ENCODE assay signal across 8 mouse cellular contexts in the genomic region with DNA sequence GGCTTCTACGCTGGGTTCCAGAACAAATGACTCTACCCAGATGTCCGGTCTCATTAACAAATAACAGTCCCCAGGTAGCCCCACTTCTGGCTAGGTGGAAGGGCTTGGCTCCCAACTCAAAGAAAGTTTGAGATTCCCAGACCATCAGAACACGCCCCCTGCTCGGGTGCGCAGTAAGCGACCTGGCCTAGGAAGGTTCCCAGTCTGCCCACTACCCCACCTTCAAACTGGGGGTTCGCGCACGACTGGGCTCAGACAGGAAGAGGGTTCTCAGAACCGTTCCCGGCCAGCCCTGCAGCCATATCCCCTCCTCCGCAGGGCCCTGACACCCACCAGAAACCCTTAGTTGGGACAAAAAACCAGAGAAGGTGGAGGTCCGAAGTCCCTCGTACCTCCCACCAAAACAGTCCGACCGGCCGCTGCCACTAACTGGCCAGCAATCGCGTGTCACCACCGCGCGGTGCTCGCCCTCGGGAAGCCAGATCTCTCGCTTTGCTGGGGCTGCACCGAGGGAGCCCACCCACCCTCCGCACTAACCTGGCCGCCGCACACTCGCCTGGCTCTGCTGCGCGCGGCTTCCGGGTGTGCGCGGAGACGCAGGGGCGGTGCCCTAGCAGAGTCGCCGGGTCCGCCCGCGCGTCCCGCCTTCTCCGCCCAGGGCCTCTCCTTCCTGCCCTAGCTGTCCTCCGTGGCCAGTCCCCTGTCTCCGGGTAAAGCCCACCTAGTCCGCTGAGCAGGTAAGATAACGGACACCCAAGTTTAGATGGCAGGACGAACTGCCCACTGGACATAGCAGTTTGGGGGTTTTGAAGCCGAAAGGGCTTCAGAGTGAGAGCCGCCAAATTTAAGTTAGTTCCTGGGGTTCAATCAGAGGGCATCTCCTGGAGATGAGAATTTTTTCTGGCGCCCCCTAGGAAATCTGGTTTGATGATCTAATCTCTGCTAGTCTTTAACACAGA. TPM values are rescaled to one million over a fixed set of nuclear protein-coding genes. Genes with fewer than 3 reads are reported as not detected.
A peak's percentile ranks its signal among the peaks of the same experiment; 100 is the strongest.
DNase-seq lines count a peak whose midpoint lies in the region; ATAC-seq and TF ChIP-seq lines count a peak whose summit lies in the region.

A gene (minus strand): TSS at position 586 of the 959 bp plus-strand sequence.
A gene (plus strand): TSS at position 625 of the 959 bp plus-strand sequence.

- TF ChIP-seq POLR2A in brain, embryonic 14.5 days (IDR thresholded peaks at IDR 0.05; ENCODE audit: borderline replicate concordance, extremely low read depth, insufficient read depth, insufficient read length, poor library complexity, severe bottlenecking): no peak

- no peaks in the 10 kb centered on the region for H3K36me3 ChIP-seq in forebrain, embryonic 13.5 days (ENCODE audit: poor library complexity, severe bottlenecking)
- no peaks in the 10 kb centered on the region for H3K36me3 ChIP-seq in hindbrain, embryonic 10.5 days
- no peaks in the 10 kb centered on the region for H3K36me3 ChIP-seq in limb, embryonic 13.5 days
- no peaks in the 10 kb centered on the region for H3K36me3 ChIP-seq in midbrain, embryonic 14.5 days (ENCODE audit: control insufficient read depth, insufficient read depth, low read length)
- no peaks in the 10 kb centered on the region for H3K36me3 ChIP-seq in stomach, embryonic 15.5 days

- no peaks in the 10 kb centered on the region; the same call in 1 of the 2 replicates for H3K9me3 ChIP-seq in forebrain, embryonic 13.5 days (replicated peaks)
- peaks cover 13% of the 10 kb centered on the region for H3K9me3 ChIP-seq in hindbrain, embryonic 10.5 days
- H3K9me3 ChIP-seq in limb, embryonic 13.5 days: peaks cover 9% of the 10 kb centered on the region; the same call in 1 of the 2 replicates
- no peaks in the 10 kb centered on the region for H3K9me3 ChIP-seq in midbrain, embryonic 14.5 days (ENCODE audit: control insufficient read depth, low read length)
- H3K9me3 ChIP-seq in stomach, embryonic 15.5 days: no peaks in the 10 kb centered on the region

- ATAC-seq in forebrain, embryonic 13.5 days: peak; percentile 43
- ATAC-seq in limb, embryonic 13.5 days (ENCODE audit: low FRiP score, low read depth): peak; percentile 66
- no peak for ATAC-seq in midbrain, embryonic 14.5 days (ENCODE audit: low FRiP score, low TSS enrichment)
- peak; percentile 84 for ATAC-seq in stomach, embryonic 15.5 days (ENCODE audit: insufficient read depth, low FRiP score, low read depth)

- H3K27ac ChIP-seq in forebrain, embryonic 13.5 days: no peak within 1 kb of the TSS
- peak within 1 kb of the TSS; percentile 56 for H3K27ac ChIP-seq in hindbrain, embryonic 10.5 days
- H3K27ac ChIP-seq in limb, embryonic 13.5 days: no peak within 1 kb of the TSS
- no peak within 1 kb of the TSS for H3K27ac ChIP-seq in midbrain, embryonic 14.5 days (replicated peaks; ENCODE audit: low read depth, low read length)
- no peak within 1 kb of the TSS for H3K27ac ChIP-seq in stomach, embryonic 15.5 days

- no peak for TF ChIP-seq CTCF in brain, embryonic 14.5 days (IDR thresholded peaks at IDR 0.05; ENCODE audit: borderline replicate concordance, extremely low read depth, insufficient read depth, insufficient read length)

- H3K4me3 ChIP-seq in forebrain, embryonic 13.5 days: peak within 1 kb of the TSS; percentile 60
- peak within 1 kb of the TSS; percentile 74 for H3K4me3 ChIP-seq in hindbrain, embryonic 10.5 days
- H3K4me3 ChIP-seq in limb, embryonic 13.5 days: peak within 1 kb of the TSS; percentile 69
- peak within 1 kb of the TSS; percentile 52 for H3K4me3 ChIP-seq in midbrain, embryonic 14.5 days (replicated peaks; ENCODE audit: low read depth, low read length)
- H3K4me3 ChIP-seq in stomach, embryonic 15.5 days (replicated peaks): peak within 1 kb of the TSS; percentile 66

- 1% methylated on average over 51 of the region's 54 CpGs for WGBS in forebrain, embryonic 13.5 days
- 1% methylated on average over 54 of the region's 54 CpGs for WGBS in hindbrain, embryonic 10.5 days
- WGBS in limb, embryonic 13.5 days: under 1% methylated on average over 54 of the region's 54 CpGs
- WGBS in midbrain, embryonic 14.5 days: 2% methylated on average over 54 of the region's 54 CpGs
- WGBS in stomach, embryonic 15.5 days: 1% methylated on average over 54 of the region's 54 CpGs

- H3K4me2 ChIP-seq in forebrain, embryonic 13.5 days: peak within 1 kb of the TSS; percentile 77
- peak within 1 kb of the TSS; percentile 87 for H3K4me2 ChIP-seq in limb, embryonic 13.5 days (replicated peaks)
- H3K4me2 ChIP-seq in midbrain, embryonic 14.5 days (ENCODE audit: low read length): peak within 1 kb of the TSS; percentile 84
- H3K4me2 ChIP-seq in stomach, embryonic 15.5 days: peak within 1 kb of the TSS; percentile 86

- peaks cover 96% of the 10 kb centered on the region for H3K27me3 ChIP-seq in forebrain, embryonic 13.5 days
- peaks cover 100% of the 10 kb centered on the region for H3K27me3 ChIP-seq in hindbrain, embryonic 10.5 days (ENCODE audit: insufficient read depth, poor library complexity, severe bottlenecking)
- peaks cover 90% of the 10 kb centered on the region for H3K27me3 ChIP-seq in limb, embryonic 13.5 days
- peaks cover 95% of the 10 kb centered on the region for H3K27me3 ChIP-seq in midbrain, embryonic 14.5 days (ENCODE audit: control insufficient read depth, insufficient read depth, low read length)
- peaks cover 48% of the 10 kb centered on the region for H3K27me3 ChIP-seq in stomach, embryonic 15.5 days (replicated peaks)

- H3K4me1 ChIP-seq in forebrain, embryonic 13.5 days: peaks cover 35% of the 10 kb centered on the region
- peaks cover 39% of the 10 kb centered on the region for H3K4me1 ChIP-seq in hindbrain, embryonic 10.5 days (replicated peaks)
- H3K4me1 ChIP-seq in limb, embryonic 13.5 days: peaks cover 30% of the 10 kb centered on the region
- peaks cover 11% of the 10 kb centered on the region for H3K4me1 ChIP-seq in midbrain, embryonic 14.5 days (ENCODE audit: control insufficient read depth, insufficient read depth, low read length)
- H3K4me1 ChIP-seq in stomach, embryonic 15.5 days: peaks cover 32% of the 10 kb centered on the region

- H3K9ac ChIP-seq in forebrain, embryonic 13.5 days: peak within 1 kb of the TSS; percentile 67
- peak within 1 kb of the TSS; percentile 76 for H3K9ac ChIP-seq in limb, embryonic 13.5 days
- peak within 1 kb of the TSS; percentile 55 for H3K9ac ChIP-seq in midbrain, embryonic 14.5 days (replicated peaks; ENCODE audit: low read length)
- peak within 1 kb of the TSS; percentile 59 for H3K9ac ChIP-seq in stomach, embryonic 15.5 days

- peak; percentile 25 for DNase-seq in MEL-GATA-1-ER (ENCODE audit: extremely low read depth, low read depth)
- DNase-seq in brain, embryonic 14.5 days (ENCODE audit: low read depth): peak; percentile 58
- peak; percentile 76 for DNase-seq in hindbrain, embryonic 10.5 days (ENCODE audit: low spot score)
- DNase-seq in midbrain, embryonic 14.5 days: peak; percentile 72
- DNase-seq in frontal cortex, postnatal 25 days (ENCODE audit: low spot score in 2 of 2): no peak

RNA-seq across cellular contexts. Expression of the first gene that starts in this region (rescaled TPM):
- polyA plus RNA-seq in brain, embryonic 14.5 days (2012; rRNA removed): 7.1 and 7.9 TPM in 2 replicates
- polyA plus RNA-seq in forebrain, embryonic 13.5 days (2015; fragmentation: Nextera tagmentation; extraction: Ambion mirVana): 13.2 and 13.3 TPM in 2 replicates
- polyA plus RNA-seq in hindbrain, embryonic 10.5 days (2016; fragmentation: Nextera tagmentation; extraction: Ambion mirVana): 15.4 and 16.3 TPM in 2 replicates
- polyA plus RNA-seq in limb, embryonic 13.5 days (2015; fragmentation: Nextera tagmentation; extraction: Ambion mirVana): 20.1 and 23.2 TPM in 2 replicates
- 13.5 and 15.0 TPM in 2 replicates for polyA plus RNA-seq in midbrain, embryonic 14.5 days (2014; fragmentation: Nextera tagmentation; extraction: Ambion mirVana)
- polyA plus RNA-seq in stomach, embryonic 15.5 days (2015; fragmentation: Nextera tagmentation; extraction: Ambion mirVana): 28.5 and 30.3 TPM in 2 replicates

RNA-seq across cellular contexts. Expression of the second gene that starts in this region (rescaled TPM):
- polyA plus RNA-seq in brain, embryonic 14.5 days (2012; rRNA removed): 1.00 TPM in 2 replicates
- 0.44 and 0.58 TPM in 2 replicates for polyA plus RNA-seq in forebrain, embryonic 13.5 days (2015; fragmentation: Nextera tagmentation; extraction: Ambion mirVana)
- 1.0 and 1.6 TPM in 2 replicates for polyA plus RNA-seq in hindbrain, embryonic 10.5 days (2016; fragmentation: Nextera tagmentation; extraction: Ambion mirVana)
- 2.6 and 2.8 TPM in 2 replicates for polyA plus RNA-seq in limb, embryonic 13.5 days (2015; fragmentation: Nextera tagmentation; extraction: Ambion mirVana)
- 0.72 and 0.96 TPM in 2 replicates for polyA plus RNA-seq in midbrain, embryonic 14.5 days (2014; fragmentation: Nextera tagmentation; extraction: Ambion mirVana)
- 3.7 and 4.4 TPM in 2 replicates for polyA plus RNA-seq in stomach, embryonic 15.5 days (2015; fragmentation: Nextera tagmentation; extraction: Ambion mirVana)

Comparison
In these comparisons a context has a peak if more than half of its experiments do, and no peak if none do; other contexts are left out.
1. DNase-seq: peak in MEL-GATA-1-ER (single experiment), brain, embryonic 14.5 days (single experiment), hindbrain, embryonic 10.5 days (single experiment) and midbrain, embryonic 14.5 days (single experiment); none in frontal cortex, postnatal 25 days (0 of 2).
2. Peak in every context shown above with its lines, with median percentiles within 50 percentile points of each other: H3K4me2 ChIP-seq, H3K4me3 ChIP-seq and H3K9ac ChIP-seq.